Mouse (Mus musculus): ENCODE results near the gene Olfr222. TPM values are rescaled to one million over a fixed set of nuclear protein-coding genes. Genes with fewer than 3 reads are reported as not detected.
A peak's percentile ranks its signal among the peaks of the same experiment; 100 is the strongest.

Olfr222 gene
- polyA plus RNA-seq, 1 experiment, result not detected

DNA sequence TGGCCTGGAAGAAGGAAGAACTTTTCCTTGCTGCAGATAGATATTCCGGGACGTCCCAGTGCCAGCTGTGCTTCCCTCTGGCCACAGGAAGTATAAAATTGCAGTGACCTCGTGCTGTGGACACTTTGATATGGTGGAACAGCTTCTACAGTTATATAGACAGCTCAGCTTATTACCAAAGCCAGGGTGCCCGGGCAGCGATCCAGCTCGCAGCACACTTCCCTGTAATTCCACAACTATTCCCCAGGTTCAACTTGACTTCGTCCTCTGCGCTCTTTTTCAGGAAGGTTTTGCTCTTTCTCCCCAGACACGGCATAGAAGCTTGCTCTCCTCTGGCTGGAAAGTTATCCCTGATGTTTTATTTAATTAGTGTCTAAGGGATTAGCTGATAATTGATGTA lies 309 bp downstream of the Olfr222 start:
- Histone ChIP-seq H3K36me3 (ENCODE audit: control insufficient read depth, insufficient read depth, low read length) (no peaks in the 10 kb centered on the region), H3K4me1 (ENCODE audit: control insufficient read depth, insufficient read depth, insufficient read length) (no peaks in the 10 kb centered on the region), H3K27me3 (ENCODE audit: control insufficient read depth, insufficient read depth, low read length) (no peaks in the 10 kb centered on the region; the same call in 1 of the 2 replicates), H3K4me3 (ENCODE audit: extremely low read depth, insufficient read depth, insufficient read length) (no peak overlapping the region), H3K27ac (ENCODE audit: insufficient read depth, low read length) (no peak overlapping the region)
- 49% methylated on average over 9 of the region's 9 CpGs for WGBS
- TF ChIP-seq CTCF (IDR thresholded peaks at IDR 0.05; ENCODE audit: extremely low read depth, insufficient read depth, insufficient read length, insufficient replicate concordance) (no peak), POLR2A (IDR thresholded peaks at IDR 0.05; ENCODE audit: low read depth, low read length) (no peak)
- DNase-seq (ENCODE audit: low read depth in 1 of 2, low spot score in 2 of 2), result no peak

DNA sequence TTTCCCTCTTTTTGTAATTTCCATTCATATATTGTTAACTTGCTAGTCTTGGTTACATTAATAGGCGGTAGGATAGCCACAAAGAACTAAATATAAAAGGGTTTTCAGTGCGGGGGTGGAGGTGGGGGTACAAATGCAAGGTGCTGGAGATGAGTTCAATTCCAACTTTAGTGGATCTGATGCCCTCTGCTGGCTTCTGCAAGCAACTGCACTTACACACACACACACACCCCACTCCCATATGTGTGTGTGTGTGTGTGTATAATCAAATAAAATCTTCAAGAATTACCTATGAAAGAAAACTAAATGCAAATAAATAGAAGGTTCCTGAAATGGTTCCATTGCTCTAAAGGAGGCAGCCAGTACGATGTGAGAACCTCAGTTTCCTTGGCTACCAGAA lies 6.7 kb downstream of the Olfr222 start:
- no peak for DNase-seq (ENCODE audit: low read depth in 1 of 2, low spot score in 2 of 2)
- H3K27ac ChIP-seq (ENCODE audit: insufficient read depth, low read length), result no peak overlapping the region
- no peaks in the 10 kb centered on the region for H3K27me3 ChIP-seq (ENCODE audit: control insufficient read depth, insufficient read depth, low read length)
- H3K36me3 ChIP-seq (ENCODE audit: control insufficient read depth, insufficient read depth, low read length), result no peaks in the 10 kb centered on the region
- 38% methylated on average over 3 of the region's 3 CpGs for WGBS
- H3K4me3 ChIP-seq (ENCODE audit: extremely low read depth, insufficient read depth, insufficient read length), result no peak overlapping the region
- no peak for TF ChIP-seq POLR2A (IDR thresholded peaks at IDR 0.05; ENCODE audit: low read depth, low read length)
- peak; percentile 21; the same call in 1 of the 2 replicates for TF ChIP-seq CTCF (IDR thresholded peaks at IDR 0.05; ENCODE audit: extremely low read depth, insufficient read depth, insufficient read length, insufficient replicate concordance)
- no peaks in the 10 kb centered on the region; the same call in 1 of the 2 replicates for H3K4me1 ChIP-seq (ENCODE audit: control insufficient read depth, insufficient read depth, insufficient read length)

DNA sequence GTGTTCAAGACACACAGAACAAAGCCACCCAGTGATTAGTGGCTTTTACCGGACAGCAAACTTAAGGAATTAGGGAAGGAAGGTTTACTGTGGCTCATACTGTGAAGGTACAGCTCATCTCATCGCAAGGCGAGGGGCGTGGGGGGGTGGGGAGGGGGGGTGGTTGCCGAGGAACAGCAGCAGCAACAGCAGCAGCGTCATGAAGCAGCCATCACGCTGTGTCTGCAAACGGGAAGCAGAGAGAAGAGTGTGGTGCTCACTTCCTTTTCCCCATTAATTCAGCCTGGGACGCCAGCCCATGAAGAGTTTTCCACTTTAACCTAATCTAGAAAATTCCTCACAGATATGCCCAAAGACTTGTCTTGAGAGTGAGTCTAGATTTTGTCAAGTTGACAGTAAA lies 13.2 kb downstream of the Olfr222 start:
- no peaks in the 10 kb centered on the region for H3K36me3 ChIP-seq (ENCODE audit: control insufficient read depth, insufficient read depth, low read length)
- no peaks in the 10 kb centered on the region for H3K27me3 ChIP-seq (ENCODE audit: control insufficient read depth, insufficient read depth, low read length)
- no peak overlapping the region for H3K27ac ChIP-seq (ENCODE audit: insufficient read depth, low read length)
- 57% methylated on average over 9 of the region's 9 CpGs for WGBS
- H3K4me1 ChIP-seq (ENCODE audit: control insufficient read depth, insufficient read depth, insufficient read length), result no peaks in the 10 kb centered on the region; the same call in 1 of the 2 replicates
- DNase-seq (ENCODE audit: low read depth in 1 of 2, low spot score in 2 of 2), result no peak
- no peak overlapping the region for H3K4me3 ChIP-seq (ENCODE audit: extremely low read depth, insufficient read depth, insufficient read length)
- TF ChIP-seq CTCF (IDR thresholded peaks at IDR 0.05; ENCODE audit: extremely low read depth, insufficient read depth, insufficient read length, insufficient replicate concordance) (no peak), POLR2A (IDR thresholded peaks at IDR 0.05; ENCODE audit: low read depth, low read length) (no peak)

DNA sequence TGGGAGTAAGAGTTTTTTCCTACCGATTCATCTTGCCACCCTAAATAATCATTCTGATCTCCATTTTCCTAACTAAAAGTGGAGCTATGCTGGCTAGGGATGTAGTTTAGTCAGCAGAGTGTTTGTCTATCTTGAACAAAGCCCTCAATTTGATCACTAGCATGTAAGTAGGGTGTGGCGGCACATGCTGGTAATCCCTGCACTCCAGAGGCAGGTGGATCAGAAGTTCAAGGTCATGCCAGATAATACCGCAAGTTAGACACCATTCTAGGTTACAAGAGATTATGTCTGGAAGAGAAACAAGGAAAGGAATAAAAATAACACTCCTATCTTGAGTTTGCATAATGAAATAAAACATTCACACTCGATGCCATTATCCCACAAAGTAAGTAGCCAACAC lies 13.7 kb downstream of the Olfr222 start:
- 94% methylated on average over 4 of the region's 4 CpGs for WGBS
- no peak for DNase-seq (ENCODE audit: low read depth in 1 of 2, low spot score in 2 of 2)
- Histone ChIP-seq H3K4me1 (ENCODE audit: control insufficient read depth, insufficient read depth, insufficient read length) (no peaks in the 10 kb centered on the region; the same call in 1 of the 2 replicates), H3K27me3 (ENCODE audit: control insufficient read depth, insufficient read depth, low read length) (no peaks in the 10 kb centered on the region), H3K27ac (ENCODE audit: insufficient read depth, low read length) (no peak overlapping the region), H3K4me3 (ENCODE audit: extremely low read depth, insufficient read depth, insufficient read length) (no peak overlapping the region), H3K36me3 (ENCODE audit: control insufficient read depth, insufficient read depth, low read length) (no peaks in the 10 kb centered on the region)
- TF ChIP-seq POLR2A (IDR thresholded peaks at IDR 0.05; ENCODE audit: low read depth, low read length), result no peak

DNA sequence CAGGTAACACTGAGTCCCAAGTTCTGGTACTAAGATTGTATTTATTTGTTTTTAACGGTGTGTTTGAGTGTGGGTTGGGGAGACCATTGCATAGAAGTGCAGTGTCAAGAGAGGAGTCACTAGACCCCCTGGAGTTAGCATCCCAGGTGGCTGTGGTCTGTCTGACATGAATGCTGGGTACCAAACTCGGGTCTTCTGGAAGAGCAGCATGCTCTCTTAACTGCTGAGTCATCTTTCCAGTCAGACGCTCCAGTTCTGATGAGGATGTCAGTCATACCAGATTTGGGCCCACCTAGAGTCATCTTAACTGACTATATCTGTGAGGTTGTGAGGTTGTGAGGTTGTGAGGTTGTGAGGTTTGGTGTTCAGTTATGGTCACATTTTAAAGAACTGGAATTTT lies 15.1 kb downstream of the Olfr222 start:
- H3K4me3 ChIP-seq (ENCODE audit: extremely low read depth, insufficient read depth, insufficient read length), result no peak overlapping the region
- H3K4me1 ChIP-seq (ENCODE audit: control insufficient read depth, insufficient read depth, insufficient read length), result no peaks in the 10 kb centered on the region
- WGBS, result 58% methylated on average over 3 of the region's 3 CpGs
- H3K27me3 ChIP-seq (ENCODE audit: control insufficient read depth, insufficient read depth, low read length), result no peaks in the 10 kb centered on the region
- H3K27ac ChIP-seq (ENCODE audit: insufficient read depth, low read length), result no peak overlapping the region
- TF ChIP-seq CTCF (IDR thresholded peaks at IDR 0.05; ENCODE audit: extremely low read depth, insufficient read depth, insufficient read length, insufficient replicate concordance), result no peak
- no peak for TF ChIP-seq POLR2A (IDR thresholded peaks at IDR 0.05; ENCODE audit: low read depth, low read length)
- no peaks in the 10 kb centered on the region for H3K36me3 ChIP-seq (ENCODE audit: control insufficient read depth, insufficient read depth, low read length)
- no peak for DNase-seq (ENCODE audit: low read depth in 1 of 2, low spot score in 2 of 2)

DNA sequence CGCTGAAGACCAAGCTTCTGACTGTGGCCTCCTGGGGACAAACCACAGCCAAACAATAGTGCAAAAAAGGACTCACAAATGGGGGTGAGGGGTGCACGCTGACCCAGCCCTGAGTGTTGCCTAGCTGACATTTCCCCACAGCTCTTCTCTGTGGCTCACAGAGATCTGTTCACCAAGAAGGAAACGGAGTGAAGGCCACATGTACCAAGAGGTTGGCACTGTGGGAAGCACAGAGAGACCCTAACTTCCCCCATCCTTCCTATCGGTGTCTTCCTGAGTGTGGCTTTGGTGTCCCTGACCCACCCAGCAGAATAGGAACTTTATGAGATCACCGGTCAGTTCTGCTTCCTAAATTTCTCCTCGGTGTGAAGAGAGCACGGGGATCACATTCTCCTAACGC lies 21.5 kb downstream of the Olfr222 start:
- no peak for DNase-seq (ENCODE audit: low read depth in 1 of 2, low spot score in 2 of 2)
- no peaks in the 10 kb centered on the region for H3K36me3 ChIP-seq (ENCODE audit: control insufficient read depth, insufficient read depth, low read length)
- no peak overlapping the region for H3K4me3 ChIP-seq (ENCODE audit: extremely low read depth, insufficient read depth, insufficient read length)
- 30% methylated on average over 8 of the region's 8 CpGs for WGBS
- no peak overlapping the region for H3K27ac ChIP-seq (ENCODE audit: insufficient read depth, low read length)
- no peaks in the 10 kb centered on the region for H3K27me3 ChIP-seq (ENCODE audit: control insufficient read depth, insufficient read depth, low read length)
- TF ChIP-seq POLR2A (IDR thresholded peaks at IDR 0.05; ENCODE audit: low read depth, low read length) (no peak), CTCF (IDR thresholded peaks at IDR 0.05; ENCODE audit: extremely low read depth, insufficient read depth, insufficient read length, insufficient replicate concordance) (no peak)
- H3K4me1 ChIP-seq (ENCODE audit: control insufficient read depth, insufficient read depth, insufficient read length), result no peaks in the 10 kb centered on the region

DNA sequence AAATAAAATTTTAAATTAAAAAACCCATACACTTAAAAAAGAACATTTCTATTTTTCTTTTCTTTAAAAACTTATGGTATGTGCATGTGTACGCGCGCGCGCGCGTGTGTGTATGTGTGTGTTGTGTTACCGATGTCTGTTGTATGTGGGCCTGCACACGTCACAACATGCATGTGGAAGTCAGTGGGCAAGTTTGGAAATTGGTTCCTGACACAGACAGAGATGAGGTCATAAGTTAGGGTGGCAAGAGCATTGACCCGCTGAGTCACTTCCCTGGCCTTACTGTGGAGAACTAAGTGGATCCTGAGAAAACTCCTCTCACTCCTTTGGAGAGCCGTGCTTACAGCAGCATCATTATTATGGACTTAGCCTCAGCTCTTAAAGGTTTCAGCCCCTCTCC lies 21.9 kb downstream of the Olfr222 start:
- Histone ChIP-seq H3K4me3 (ENCODE audit: extremely low read depth, insufficient read depth, insufficient read length) (no peak overlapping the region), H3K27me3 (ENCODE audit: control insufficient read depth, insufficient read depth, low read length) (no peaks in the 10 kb centered on the region), H3K4me1 (ENCODE audit: control insufficient read depth, insufficient read depth, insufficient read length) (no peaks in the 10 kb centered on the region), H3K27ac (ENCODE audit: insufficient read depth, low read length) (no peak overlapping the region), H3K36me3 (ENCODE audit: control insufficient read depth, insufficient read depth, low read length) (no peaks in the 10 kb centered on the region)
- WGBS, result 92% methylated on average over 11 of the region's 11 CpGs
- no peak for TF ChIP-seq POLR2A (IDR thresholded peaks at IDR 0.05; ENCODE audit: low read depth, low read length)
- TF ChIP-seq CTCF (IDR thresholded peaks at IDR 0.05; ENCODE audit: extremely low read depth, insufficient read depth, insufficient read length, insufficient replicate concordance), result no peak
- DNase-seq (ENCODE audit: low read depth in 1 of 2, low spot score in 2 of 2), result no peak
